Mouse (Mus musculus) midbrain, embryonic 16.5 days (tissue): ENCODE data around the gene Irf2. TPM values are rescaled to one million over a fixed set of nuclear protein-coding genes. Genes with fewer than 3 reads are reported as not detected.
"Not testable (repeated sequence)": the region's sequence is repeated elsewhere in the genome, so short reads cannot be mapped to it uniquely, and the experiment has no call there.

Experiments used
- ATAC-seq: fragments of 200-750 bp; cut with Nextera tagmentation; 2 replicates; pipeline ENCODE4 v1.8.0; 2017; ENCODE audit warnings: moderate TSS enrichment
- H3K27ac ChIP-seq: fragments of 300-500 bp; sonication (generic); 2 replicates; pipeline ENCODE4 v1.5.1; 2014; ENCODE audit warnings: mild to moderate bottlenecking, low read length, mixed read lengths
- H3K27me3 ChIP-seq: fragments of 300-500 bp; sonication (generic); 2 replicates; pipeline ENCODE4 v1.6.1; 2014; ENCODE audit warnings: low read depth, low read length, mixed read lengths; ENCODE audit not compliant: control insufficient read depth, insufficient read depth
- H3K36me3 ChIP-seq: fragments of 300-500 bp; sonication (generic); 2 replicates; pipeline ENCODE4 v1.6.1; 2014; ENCODE audit warnings: mild to moderate bottlenecking, low read length, moderate library complexity, mixed read lengths; ENCODE audit not compliant: control insufficient read depth, insufficient read depth
- H3K4me1 ChIP-seq: fragments of 300-500 bp; sonication (generic); 2 replicates; pipeline ENCODE4 v1.6.1; 2014; ENCODE audit warnings: mild to moderate bottlenecking, low read length, mixed read lengths; ENCODE audit not compliant: control insufficient read depth, insufficient read depth
- H3K4me2 ChIP-seq: fragments of 300-500 bp; sonication (generic); 2 replicates; pipeline ENCODE4 v1.6.1; 2014; ENCODE audit warnings: mild to moderate bottlenecking, low read length, mixed read lengths
- H3K4me3 ChIP-seq: fragments of 300-500 bp; sonication (generic); 2 replicates; pipeline ENCODE4 v1.5.1; 2014; ENCODE audit warnings: low read depth, mild to moderate bottlenecking, low read length, moderate library complexity, mixed read lengths
- H3K9ac ChIP-seq: fragments of 300-500 bp; sonication (generic); 2 replicates; pipeline ENCODE4 v1.6.1; 2014; ENCODE audit warnings: low read depth, low read length, mixed read lengths
- H3K9me3 ChIP-seq: fragments of 300-500 bp; sonication (generic); replicated peaks from 2 replicates; pipeline ENCODE4 v1.6.1; 2014; ENCODE audit warnings: mild to moderate bottlenecking, low read length, mixed read lengths; ENCODE audit not compliant: control insufficient read depth, poor library complexity, severe bottlenecking
- WGBS: fragments of 180-500 bp; shearing (Covaris S2); extraction: QIAGEN DNeasy Blood & Tissue Kit; methylation state at CpG from one replicate; pipeline ENCODE4 v1.1.7; 2014; 5-methylcytosine and 5-hydroxymethylcytosine counted together
- polyA plus RNA-seq: library from polyadenylated mRNA; unstranded; fragments of >200 nt; fragmentation: Nextera tagmentation; extraction: Ambion mirVana; gene quantifications from 2 replicates; pipeline ENCODE4 v1.2.1, GENCODE M21; 2015

Gene Irf2
- polyA plus RNA-seq, 1 experiment from 2014 or later: 10.3 TPM

- ATAC-seq: no peak
- Histone ChIP-seq H3K36me3 (no peaks in the 10 kb centered on the region), H3K27me3 (no peaks in the 10 kb centered on the region), H3K4me3 (no peak overlapping the region), H3K4me1 (no peaks in the 10 kb centered on the region), H3K4me2 (no peak overlapping the region), H3K27ac (no peak overlapping the region), H3K9ac (no peak overlapping the region), H3K9me3 (no peaks in the 10 kb centered on the region)
- WGBS: 72% methylated on average over 4 of the region's 4 CpGs
Observed at GRCm38 (mm10) chr8:46720656-46721055, 18.9 kb upstream of the Irf2 start.

DNA sequence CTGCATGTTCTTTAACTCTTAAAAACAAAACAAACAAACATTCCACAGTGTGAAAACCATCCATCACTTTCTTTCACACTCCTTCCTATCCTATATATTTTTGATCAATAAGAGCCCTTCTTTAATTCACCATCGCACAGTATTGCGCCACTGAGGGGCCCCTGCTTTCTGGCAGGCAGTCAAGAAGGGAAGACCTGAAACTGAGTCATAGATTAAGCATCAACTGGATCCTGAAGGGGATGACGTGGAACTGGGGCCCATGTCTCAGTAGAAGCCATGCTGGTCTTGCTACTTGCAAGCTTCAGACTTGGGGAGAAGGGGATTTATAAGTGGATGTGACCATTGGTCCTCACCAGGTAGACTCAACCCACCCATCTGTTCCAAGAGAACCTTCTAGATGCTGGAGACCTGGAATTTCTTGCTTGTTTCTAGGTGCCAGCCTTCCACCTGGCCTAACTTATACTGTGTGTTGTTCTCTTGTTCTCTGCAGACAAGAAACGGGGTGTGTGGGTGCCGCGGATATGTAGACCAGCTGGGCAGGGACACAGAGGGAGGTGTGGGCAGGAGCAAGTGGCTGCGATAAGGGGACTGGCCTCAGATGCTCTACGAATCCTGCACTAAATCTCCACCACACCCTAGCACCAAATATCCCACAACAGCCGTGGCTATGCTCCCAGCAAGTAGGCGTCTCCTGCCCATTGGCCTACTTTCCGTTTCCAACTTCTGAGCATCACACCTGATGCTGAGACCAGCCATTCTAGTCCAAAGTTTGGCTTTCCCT is 18.3 kb upstream of the Irf2 start:
- no peak overlapping the region for H3K4me2 ChIP-seq
- H3K4me3 ChIP-seq: no peak overlapping the region
- no peaks in the 10 kb centered on the region for H3K4me1 ChIP-seq
- H3K36me3 ChIP-seq: no peaks in the 10 kb centered on the region
- H3K27ac ChIP-seq: no peak overlapping the region
- no peak overlapping the region for H3K9ac ChIP-seq
- ATAC-seq: no peak
- WGBS: 91% methylated on average over 11 of the region's 11 CpGs
- no peaks in the 10 kb centered on the region for H3K27me3 ChIP-seq
- no peaks in the 10 kb centered on the region for H3K9me3 ChIP-seq

- H3K4me3 ChIP-seq: no peak overlapping the region
- 26% methylated on average over 2 of the region's 2 CpGs for WGBS
- no peaks in the 10 kb centered on the region for H3K36me3 ChIP-seq
- H3K4me2 ChIP-seq: no peak overlapping the region
- H3K4me1 ChIP-seq: no peaks in the 10 kb centered on the region
- H3K27ac ChIP-seq: no peak overlapping the region
- H3K27me3 ChIP-seq: no peaks in the 10 kb centered on the region
- no peak for ATAC-seq
- no peaks in the 10 kb centered on the region for H3K9me3 ChIP-seq
- no peak overlapping the region for H3K9ac ChIP-seq
Observed at GRCm38 (mm10) chr8:46722536-46722935, 17.0 kb upstream of the Irf2 start.

GRCm38 (mm10) chr8:46726383-46726782 is 13.1 kb upstream of the Irf2 start:
- H3K4me3 ChIP-seq: no peak overlapping the region
- WGBS: 92% methylated on average over 2 of the region's 2 CpGs
- no peak overlapping the region for H3K27ac ChIP-seq
- no peak for ATAC-seq
- no peak overlapping the region for H3K9ac ChIP-seq
- no peak overlapping the region for H3K4me2 ChIP-seq
- no peaks in the 10 kb centered on the region for H3K36me3 ChIP-seq
- no peaks in the 10 kb centered on the region for H3K27me3 ChIP-seq
- no peaks in the 10 kb centered on the region for H3K9me3 ChIP-seq
- H3K4me1 ChIP-seq: no peaks in the 10 kb centered on the region

- not testable (repeated sequence) for ATAC-seq, H3K4me1 ChIP-seq, H3K4me3 ChIP-seq, H3K4me2 ChIP-seq, H3K27ac ChIP-seq, H3K9ac ChIP-seq, H3K9me3 ChIP-seq, H3K27me3 ChIP-seq, H3K36me3 ChIP-seq
- 83% methylated on average over 1 of the region's 1 CpGs for WGBS
Observed at GRCm38 (mm10) chr8:46729671-46730070, 9.9 kb upstream of the Irf2 start.

GRCm38 (mm10) chr8:46732381-46732915 is 7.1 kb upstream of the Irf2 start:
- 85% methylated on average over 7 of the region's 7 CpGs for WGBS
- Histone ChIP-seq H3K27me3 (no peaks in the 10 kb centered on the region), H3K9me3 (no peaks in the 10 kb centered on the region), H3K36me3 (no peaks in the 10 kb centered on the region), H3K4me3 (no peak overlapping the region), H3K4me2 (no peak overlapping the region), H3K27ac (no peak overlapping the region), H3K4me1 (no peaks in the 10 kb centered on the region), H3K9ac (no peak overlapping the region)
- ATAC-seq: no peak

DNA sequence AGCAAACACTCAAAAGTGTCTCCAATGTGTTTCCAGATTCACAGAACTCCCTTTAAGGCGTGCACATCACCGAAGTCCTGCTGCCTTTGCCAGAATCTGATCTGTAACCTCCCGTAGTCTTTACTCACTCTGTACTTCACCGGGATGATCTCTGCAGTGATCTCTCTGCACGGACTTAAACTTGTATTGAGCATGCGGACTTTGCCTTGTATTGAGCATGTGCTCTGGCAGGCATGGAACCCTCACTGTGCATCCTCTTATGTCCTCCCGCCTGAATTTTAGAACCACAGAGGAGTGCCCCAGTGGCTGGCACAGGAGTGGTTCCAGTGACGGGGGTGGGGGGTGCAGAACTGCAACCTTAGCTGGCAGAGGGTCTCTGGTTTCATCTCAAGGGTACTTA is 5.9 kb upstream of the Irf2 start:
- Histone ChIP-seq H3K4me3 (no peak overlapping the region), H3K4me2 (no peak overlapping the region), H3K36me3 (no peaks in the 10 kb centered on the region), H3K27ac (no peak overlapping the region), H3K9me3 (no peaks in the 10 kb centered on the region), H3K9ac (no peak overlapping the region), H3K4me1 (no peaks in the 10 kb centered on the region), H3K27me3 (no peaks in the 10 kb centered on the region)
- ATAC-seq: no peak
- 81% methylated on average over 8 of the region's 8 CpGs for WGBS

DNA sequence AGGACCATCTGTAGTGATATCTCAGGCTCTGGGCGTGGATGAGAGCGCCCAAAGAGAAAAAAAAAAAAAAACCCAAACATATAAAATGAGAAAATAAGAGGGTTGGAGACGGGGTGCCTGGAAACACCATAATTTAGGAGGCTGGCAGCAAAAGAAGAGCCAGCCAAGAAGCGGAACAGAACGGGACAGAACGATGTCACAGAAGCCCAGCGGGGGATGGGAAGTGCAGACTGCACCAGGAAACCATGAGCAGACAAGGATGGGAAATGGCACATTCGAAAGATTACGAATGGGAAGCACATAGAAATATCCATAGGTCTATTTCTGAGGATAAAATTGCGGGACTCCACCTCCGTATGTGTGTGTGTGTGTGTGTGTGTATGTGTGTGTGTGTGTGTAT is 4.0 kb upstream of the Irf2 start:
- no peaks in the 10 kb centered on the region for H3K9me3 ChIP-seq
- H3K36me3 ChIP-seq: no peaks in the 10 kb centered on the region
- ATAC-seq: no peak
- H3K4me2 ChIP-seq: no peak overlapping the region
- no peak overlapping the region for H3K9ac ChIP-seq
- H3K27me3 ChIP-seq: no peaks in the 10 kb centered on the region
- no peak overlapping the region for H3K27ac ChIP-seq
- no peak overlapping the region for H3K4me3 ChIP-seq
- no peaks in the 10 kb centered on the region; the same call in 1 of the 2 replicates for H3K4me1 ChIP-seq
- 86% methylated on average over 11 of the region's 11 CpGs for WGBS

GRCm38 (mm10) chr8:46736260-46736659 is 3.3 kb upstream of the Irf2 start:
- no peak overlapping the region for H3K4me2 ChIP-seq
- H3K4me3 ChIP-seq: no peak overlapping the region
- ATAC-seq: no peak
- no peaks in the 10 kb centered on the region; the same call in 1 of the 2 replicates for H3K4me1 ChIP-seq
- 77% methylated on average over 3 of the region's 3 CpGs for WGBS
- no peak overlapping the region for H3K27ac ChIP-seq
- no peak overlapping the region for H3K9ac ChIP-seq
- H3K36me3 ChIP-seq: no peaks in the 10 kb centered on the region
- no peaks in the 10 kb centered on the region for H3K27me3 ChIP-seq
- H3K9me3 ChIP-seq: no peaks in the 10 kb centered on the region
